Mouse (Mus musculus) B cell, adult (primary cell): ENCODE data around the gene Spdye4c. TPM values are rescaled to one million over a fixed set of nuclear protein-coding genes. Genes with fewer than 3 reads are reported as not detected.

Experiments
- total RNA-seq: library from RNA; stranded (reverse); gene quantifications from 4 replicates; pipeline ENCODE4 v1.2.4, GENCODE M21; 2023; ENCODE audit not compliant: inconsistent age

Spdye4c gene
- not detected in 4 replicates for total RNA-seq

GRCm38 (mm10) chr2:128590909-128591308 lies at the start of gene Spdye4c:
Spdye4c (plus strand) TSS chr2:128591209.

Other genes with a start within 250 kb of the Spdye4c start
- gene Anapc1, start 96.2 kb downstream of the Spdye4c start, total RNA-seq = 118 to 134 TPM (median 126 TPM) in 4 replicates
- 0.60 to 1.3 TPM (median 1.2 TPM) in 4 replicates for gene Mertk, start 107.7 kb downstream of the Spdye4c start, total RNA-seq
- gene Tmem87b, start 226.9 kb downstream of the Spdye4c start, total RNA-seq = 32.3 to 45.5 TPM (median 37.0 TPM) in 4 replicates